Mouse (Mus musculus) natural killer cell, adult 2 months (primary cell): Measurements from ENCODE around the gene Runx3.
A peak's percentile ranks its signal among the peaks of the same experiment; 100 is the strongest.

ENCODE experiments used
- DNase-seq, 2 experiments: peaks; one replicate each; pipeline ENCODE4 v3.0.0; 2022; ENCODE audit warnings: low spot score in 2 of 2

Gene Runx3

GRCm38 (mm10) chr4:135120342-135121100 lies at the start of gene Runx3:
Gene Runx3 (plus strand): TSS chr4:135120652.
- peak; percentile 92 to 97 for DNase-seq

- DNase-seq: no peak
Measured at GRCm38 (mm10) chr4:135072671-135073070, 47.8 kb upstream of the Runx3 start.

GRCm38 (mm10) chr4:135073523-135073922 lies 46.9 kb upstream of the Runx3 start:
- DNase-seq: peak; percentile 62 to 69

- no peak for DNase-seq
Measured at GRCm38 (mm10) chr4:135074646-135075045, 45.8 kb upstream of the Runx3 start.

- no peak for DNase-seq
Measured at GRCm38 (mm10) chr4:135075360-135075759, 45.1 kb upstream of the Runx3 start.

GRCm38 (mm10) chr4:135076611-135077010 lies 43.8 kb upstream of the Runx3 start:
- DNase-seq: peak; percentile 79 to 91

- DNase-seq: peak; percentile 68 to 76
Measured at GRCm38 (mm10) chr4:135077196-135077595, 43.3 kb upstream of the Runx3 start.

- peak; percentile 87 to 93 for DNase-seq
Measured at GRCm38 (mm10) chr4:135079859-135080640, 40.4 kb upstream of the Runx3 start.

- peak in 1 of 2 experiments; percentile 94 for DNase-seq
Measured at GRCm38 (mm10) chr4:135080641-135080920, 39.9 kb upstream of the Runx3 start.

- no peak for DNase-seq
Measured at GRCm38 (mm10) chr4:135083089-135083488, 37.4 kb upstream of the Runx3 start.

GRCm38 (mm10) chr4:135085077-135085853 lies 35.2 kb upstream of the Runx3 start:
- no peak for DNase-seq

- DNase-seq: no peak
Measured at GRCm38 (mm10) chr4:135090613-135091012, 29.8 kb upstream of the Runx3 start.

GRCm38 (mm10) chr4:135092871-135093270 lies 27.6 kb upstream of the Runx3 start:
- no peak for DNase-seq

GRCm38 (mm10) chr4:135095693-135096092 lies 24.8 kb upstream of the Runx3 start:
- peak in 1 of 2 experiments; percentile 60 for DNase-seq

GRCm38 (mm10) chr4:135097910-135098891 lies 22.3 kb upstream of the Runx3 start:
- peak; percentile 77 to 87 for DNase-seq

GRCm38 (mm10) chr4:135102019-135102740 lies 18.3 kb upstream of the Runx3 start:
- peak; percentile 59 to 83 for DNase-seq

GRCm38 (mm10) chr4:135102761-135103160 lies 17.7 kb upstream of the Runx3 start:
- peak in 1 of 2 experiments; percentile 75 for DNase-seq

- DNase-seq: peak; percentile 58 to 72
Measured at GRCm38 (mm10) chr4:135103800-135104199, 16.7 kb upstream of the Runx3 start.

- no peak for DNase-seq
Measured at GRCm38 (mm10) chr4:135106968-135107367, 13.5 kb upstream of the Runx3 start.

- peak; percentile 64 to 80 for DNase-seq
Measured at GRCm38 (mm10) chr4:135108666-135109065, 11.8 kb upstream of the Runx3 start.
